Mouse (Mus musculus) liver, postnatal 0 days (tissue): ENCODE results near the gene Olfr267.

Source experiments
- CTCF ChIP-seq: sonication (generic); IDR thresholded peaks from 2 replicates; pipeline ENCODE4 v1.5.1; 2016; ENCODE audit warnings: antibody characterized with exemption, low read depth
- EP300 ChIP-seq: IDR thresholded peaks from 2 replicates; pipeline ENCODE4 v1.6.1; 2016; ENCODE audit warnings: antibody characterized with exemption, low read depth, mild to moderate bottlenecking

DNA sequence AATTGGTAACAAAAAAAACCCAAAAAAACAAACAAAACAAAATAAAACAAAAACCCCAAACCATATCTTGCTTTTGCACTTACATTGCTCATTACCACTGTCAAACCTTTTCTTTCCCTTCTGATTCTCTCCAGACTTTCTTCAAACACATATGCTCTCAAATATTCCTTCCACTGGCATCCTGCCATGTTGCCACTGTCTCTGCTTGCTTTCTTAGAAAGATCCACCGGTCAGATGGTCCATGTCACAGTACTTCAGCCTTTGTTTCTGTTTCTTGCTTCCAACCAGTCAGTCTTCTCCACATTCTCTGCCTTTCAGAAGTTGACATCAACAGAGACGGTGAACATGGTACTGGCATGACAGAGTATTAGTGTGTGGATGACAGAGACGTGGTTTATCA is 857 bp downstream of the Olfr267 start:
- TF ChIP-seq CTCF, result no peak
- no peak for TF ChIP-seq EP300
